Mouse (Mus musculus): Measurements from ENCODE around the gene Foxm1. TPM values are rescaled to one million over a fixed set of nuclear protein-coding genes. Genes with fewer than 3 reads are reported as not detected.

Gene Foxm1
- polyA plus RNA-seq, 1 experiment from 2014 or later: 24.3 TPM

DNA sequence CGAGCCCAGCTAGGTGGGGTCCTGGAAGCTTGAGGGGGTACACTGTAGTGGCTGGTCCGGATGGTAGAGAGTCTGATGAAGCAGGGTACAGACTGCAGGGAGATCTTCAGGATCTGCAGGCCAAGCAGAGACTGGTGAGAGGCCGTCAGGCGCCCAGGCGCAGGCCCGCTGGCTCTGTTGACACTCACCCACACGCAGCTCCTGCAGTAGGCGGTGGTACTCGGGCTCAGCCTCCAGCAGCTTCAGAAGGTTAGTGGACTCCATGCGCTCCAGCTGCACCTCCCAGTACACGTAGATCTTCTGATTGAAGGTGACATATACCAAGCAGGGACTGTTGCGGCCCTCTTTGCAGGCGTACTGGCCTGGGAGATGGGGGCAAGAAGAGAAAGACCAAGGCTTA is 47.5 kb downstream of the Foxm1 start:
- no peaks in the 10 kb centered on the region for H3K4me1 ChIP-seq (ENCODE audit: control insufficient read depth, insufficient read depth, low read length)
- H3K36me3 ChIP-seq (ENCODE audit: control insufficient read depth, insufficient read depth, low read length): peaks cover 27% of the 10 kb centered on the region
- H3K27ac ChIP-seq (ENCODE audit: low read length): no peak overlapping the region
- no peak overlapping the region for H3K4me2 ChIP-seq (ENCODE audit: low read depth, low read length)
- ATAC-seq (ENCODE audit: insufficient read depth, low FRiP score): no peak
- H3K9ac ChIP-seq (ENCODE audit: low read length): no peak overlapping the region
- no peak overlapping the region for H3K4me3 ChIP-seq (replicated peaks; ENCODE audit: low read length)
- H3K9me3 ChIP-seq (replicated peaks; ENCODE audit: control insufficient read depth, low read length): no peaks in the 10 kb centered on the region
- WGBS: 91% methylated on average over 13 of the region's 13 CpGs
- H3K27me3 ChIP-seq (ENCODE audit: control insufficient read depth, insufficient read depth, low read length): no peaks in the 10 kb centered on the region

DNA sequence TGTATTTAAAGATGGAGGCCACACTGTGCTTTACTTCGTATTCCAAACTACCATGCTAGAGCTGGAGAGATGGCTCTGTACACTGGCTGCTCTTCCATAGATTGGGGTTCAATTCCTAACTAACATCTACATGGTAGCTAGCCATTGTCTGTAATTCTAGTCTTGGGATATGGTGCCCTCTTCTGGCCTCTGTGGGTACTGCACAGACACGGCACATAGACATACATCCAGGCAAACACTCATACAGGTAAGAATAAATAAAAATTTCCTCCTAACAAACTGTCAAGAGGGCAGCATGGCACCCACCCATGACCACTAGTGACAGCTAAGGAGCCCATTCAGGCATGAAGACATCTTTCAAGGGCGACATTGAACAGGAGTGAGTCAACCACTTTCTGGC is 48.3 kb downstream of the Foxm1 start:
- WGBS: 15% methylated on average over 3 of the region's 3 CpGs
- H3K27ac ChIP-seq (ENCODE audit: low read length): no peak overlapping the region
- no peak overlapping the region for H3K9ac ChIP-seq (ENCODE audit: low read length)
- no peaks in the 10 kb centered on the region for H3K27me3 ChIP-seq (ENCODE audit: control insufficient read depth, insufficient read depth, low read length)
- H3K9me3 ChIP-seq (replicated peaks; ENCODE audit: control insufficient read depth, low read length): no peaks in the 10 kb centered on the region
- H3K4me1 ChIP-seq (ENCODE audit: control insufficient read depth, insufficient read depth, low read length): no peaks in the 10 kb centered on the region
- peak; percentile 22; the same call in 1 of the 2 replicates for ATAC-seq (ENCODE audit: insufficient read depth, low FRiP score)
- H3K36me3 ChIP-seq (ENCODE audit: control insufficient read depth, insufficient read depth, low read length): peaks cover 27% of the 10 kb centered on the region
- no peak overlapping the region for H3K4me3 ChIP-seq (replicated peaks; ENCODE audit: low read length)
- H3K4me2 ChIP-seq (ENCODE audit: low read depth, low read length): no peak overlapping the region

DNA sequence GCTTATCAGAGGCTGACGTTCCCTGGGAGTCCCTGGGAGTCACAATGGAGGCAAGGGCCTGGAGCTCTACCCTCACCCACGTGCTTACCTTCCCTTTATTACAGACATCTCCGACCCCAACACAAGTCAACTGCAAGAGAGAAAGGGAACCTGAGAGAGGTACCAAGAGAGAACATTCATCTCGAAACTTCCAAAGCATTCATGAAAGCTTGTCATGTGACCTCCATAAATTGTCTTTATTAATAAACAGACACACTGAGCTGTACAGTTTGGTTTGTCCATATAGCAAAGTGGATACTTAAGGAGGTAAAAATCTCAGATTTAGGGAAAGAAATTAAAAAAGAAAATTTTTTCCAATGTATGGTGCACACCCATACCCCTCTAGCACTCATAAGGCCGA is 53.4 kb downstream of the Foxm1 start:
- ATAC-seq (ENCODE audit: insufficient read depth, low FRiP score): no peak
- no peak overlapping the region for H3K9ac ChIP-seq (ENCODE audit: low read length)
- WGBS: 73% methylated on average over 5 of the region's 5 CpGs
- H3K4me3 ChIP-seq (replicated peaks; ENCODE audit: low read length): no peak overlapping the region
- no peaks in the 10 kb centered on the region for H3K9me3 ChIP-seq (replicated peaks; ENCODE audit: control insufficient read depth, low read length)
- H3K4me2 ChIP-seq (ENCODE audit: low read depth, low read length): no peak overlapping the region
- H3K4me1 ChIP-seq (ENCODE audit: control insufficient read depth, insufficient read depth, low read length): no peaks in the 10 kb centered on the region
- H3K27me3 ChIP-seq (ENCODE audit: control insufficient read depth, insufficient read depth, low read length): no peaks in the 10 kb centered on the region
- no peak overlapping the region for H3K27ac ChIP-seq (ENCODE audit: low read length)
- peaks cover 11% of the 10 kb centered on the region; the same call in 1 of the 2 replicates for H3K36me3 ChIP-seq (ENCODE audit: control insufficient read depth, insufficient read depth, low read length)

GRCm38 (mm10) chr6:128418076-128418475 is 55.3 kb downstream of the Foxm1 start:
- Histone ChIP-seq H3K9me3 (replicated peaks; ENCODE audit: control insufficient read depth, low read length) (no peaks in the 10 kb centered on the region), H3K27me3 (ENCODE audit: control insufficient read depth, insufficient read depth, low read length) (no peaks in the 10 kb centered on the region), H3K27ac (ENCODE audit: low read length) (no peak overlapping the region), H3K4me3 (replicated peaks; ENCODE audit: low read length) (no peak overlapping the region), H3K9ac (ENCODE audit: low read length) (no peak overlapping the region), H3K4me2 (ENCODE audit: low read depth, low read length) (no peak overlapping the region), H3K4me1 (ENCODE audit: control insufficient read depth, insufficient read depth, low read length) (no peaks in the 10 kb centered on the region), H3K36me3 (ENCODE audit: control insufficient read depth, insufficient read depth, low read length) (peaks cover 2% of the 10 kb centered on the region; the same call in 1 of the 2 replicates)
- no peak for ATAC-seq (ENCODE audit: insufficient read depth, low FRiP score)
- WGBS: 76% methylated on average over 1 of the region's 1 CpGs

GRCm38 (mm10) chr6:128421036-128421435 is 58.3 kb downstream of the Foxm1 start:
- H3K4me1 ChIP-seq (ENCODE audit: control insufficient read depth, insufficient read depth, low read length): peaks cover 3% of the 10 kb centered on the region; the same call in 1 of the 2 replicates
- H3K9ac ChIP-seq (ENCODE audit: low read length): no peak overlapping the region
- H3K9me3 ChIP-seq (replicated peaks; ENCODE audit: control insufficient read depth, low read length): no peaks in the 10 kb centered on the region
- H3K27me3 ChIP-seq (ENCODE audit: control insufficient read depth, insufficient read depth, low read length): no peaks in the 10 kb centered on the region
- peak overlapping the region; percentile 33; the same call in 1 of the 2 replicates for H3K27ac ChIP-seq (ENCODE audit: low read length)
- no peak for ATAC-seq (ENCODE audit: insufficient read depth, low FRiP score)
- no peak overlapping the region for H3K4me3 ChIP-seq (replicated peaks; ENCODE audit: low read length)
- H3K4me2 ChIP-seq (ENCODE audit: low read depth, low read length): no peak overlapping the region
- no peaks in the 10 kb centered on the region for H3K36me3 ChIP-seq (ENCODE audit: control insufficient read depth, insufficient read depth, low read length)
- 86% methylated on average over 2 of the region's 2 CpGs for WGBS

GRCm38 (mm10) chr6:128421480-128421879 is 58.7 kb downstream of the Foxm1 start:
- no peaks in the 10 kb centered on the region for H3K36me3 ChIP-seq (ENCODE audit: control insufficient read depth, insufficient read depth, low read length)
- H3K27ac ChIP-seq (ENCODE audit: low read length): peak overlapping the region; percentile 33; the same call in 1 of the 2 replicates
- 83% methylated on average over 3 of the region's 3 CpGs for WGBS
- H3K27me3 ChIP-seq (ENCODE audit: control insufficient read depth, insufficient read depth, low read length): no peaks in the 10 kb centered on the region
- peaks cover 3% of the 10 kb centered on the region; the same call in 1 of the 2 replicates for H3K4me1 ChIP-seq (ENCODE audit: control insufficient read depth, insufficient read depth, low read length)
- H3K4me2 ChIP-seq (ENCODE audit: low read depth, low read length): no peak overlapping the region
- H3K4me3 ChIP-seq (replicated peaks; ENCODE audit: low read length): no peak overlapping the region
- H3K9ac ChIP-seq (ENCODE audit: low read length): no peak overlapping the region
- H3K9me3 ChIP-seq (replicated peaks; ENCODE audit: control insufficient read depth, low read length): no peaks in the 10 kb centered on the region
- ATAC-seq (ENCODE audit: insufficient read depth, low FRiP score): no peak

GRCm38 (mm10) chr6:128423496-128424268 is 60.9 kb downstream of the Foxm1 start:
- Histone ChIP-seq H3K9me3 (replicated peaks; ENCODE audit: control insufficient read depth, low read length) (no peaks in the 10 kb centered on the region), H3K4me1 (ENCODE audit: control insufficient read depth, insufficient read depth, low read length) (peaks cover 3% of the 10 kb centered on the region; the same call in 1 of the 2 replicates), H3K36me3 (ENCODE audit: control insufficient read depth, insufficient read depth, low read length) (no peaks in the 10 kb centered on the region), H3K27me3 (ENCODE audit: control insufficient read depth, insufficient read depth, low read length) (no peaks in the 10 kb centered on the region), H3K9ac (ENCODE audit: low read length) (peak overlapping the region; percentile 90), H3K4me2 (ENCODE audit: low read depth, low read length) (peak overlapping the region; percentile 82), H3K27ac (ENCODE audit: low read length) (peak overlapping the region; percentile 97), H3K4me3 (replicated peaks; ENCODE audit: low read length) (peak overlapping the region; percentile 60)
- WGBS: 39% methylated on average over 15 of the region's 16 CpGs
- ATAC-seq (ENCODE audit: insufficient read depth, low FRiP score): 0 out of 2 replicates have a peak, but pooled peaks have one; percentile 24

GRCm38 (mm10) chr6:128424269-128425019 is 61.7 kb downstream of the Foxm1 start, which contains the start of gene Itfg2:
Gene Itfg2 (minus strand): TSS chr6:128424931.
- Histone ChIP-seq H3K4me2 (ENCODE audit: low read depth, low read length) (peak within 1 kb of the TSS; percentile 83), H3K27ac (ENCODE audit: low read length) (peak within 1 kb of the TSS; percentile 97), H3K27me3 (ENCODE audit: control insufficient read depth, insufficient read depth, low read length) (no peaks in the 10 kb centered on the region), H3K4me1 (ENCODE audit: control insufficient read depth, insufficient read depth, low read length) (peaks cover 3% of the 10 kb centered on the region; the same call in 1 of the 2 replicates), H3K9me3 (replicated peaks; ENCODE audit: control insufficient read depth, low read length) (no peaks in the 10 kb centered on the region), H3K36me3 (ENCODE audit: control insufficient read depth, insufficient read depth, low read length) (no peaks in the 10 kb centered on the region), H3K4me3 (replicated peaks; ENCODE audit: low read length) (peak within 1 kb of the TSS; percentile 60), H3K9ac (ENCODE audit: low read length) (peak within 1 kb of the TSS; percentile 90)
- WGBS: under 1% methylated on average over 42 of the region's 42 CpGs
- peak; percentile 97 for ATAC-seq (ENCODE audit: insufficient read depth, low FRiP score)

DNA sequence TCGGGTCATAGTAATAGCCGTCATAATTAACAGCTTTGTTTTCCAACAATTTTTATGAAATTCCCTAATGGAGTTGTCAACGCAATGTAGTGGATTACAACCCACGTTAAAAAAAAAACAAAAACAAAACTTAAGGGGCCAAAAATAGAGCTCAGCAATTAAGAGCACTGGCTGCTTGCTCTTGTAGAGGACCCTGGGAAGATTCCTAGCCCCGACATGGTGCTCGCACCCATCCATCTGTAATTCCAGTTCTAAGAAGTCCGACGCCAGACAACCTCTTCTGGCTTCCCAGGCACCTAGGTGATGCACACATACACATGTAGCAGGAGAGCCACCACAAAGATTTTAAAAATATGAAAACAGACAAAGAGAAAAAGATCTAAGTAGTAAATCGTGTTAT is 62.3 kb downstream of the Foxm1 start:
- Histone ChIP-seq H3K27ac (ENCODE audit: low read length) (peak overlapping the region; percentile 97), H3K4me3 (replicated peaks; ENCODE audit: low read length) (peak overlapping the region; percentile 60), H3K27me3 (ENCODE audit: control insufficient read depth, insufficient read depth, low read length) (no peaks in the 10 kb centered on the region), H3K4me2 (ENCODE audit: low read depth, low read length) (peak overlapping the region; percentile 83), H3K9me3 (replicated peaks; ENCODE audit: control insufficient read depth, low read length) (no peaks in the 10 kb centered on the region), H3K36me3 (ENCODE audit: control insufficient read depth, insufficient read depth, low read length) (peaks cover 4% of the 10 kb centered on the region; the same call in 1 of the 2 replicates), H3K9ac (ENCODE audit: low read length) (peak overlapping the region; percentile 90), H3K4me1 (ENCODE audit: control insufficient read depth, insufficient read depth, low read length) (peaks cover 3% of the 10 kb centered on the region; the same call in 1 of the 2 replicates)
- 18% methylated on average over 9 of the region's 9 CpGs for whole genome bisulfite sequencing
- no peak for ATAC-seq (ENCODE audit: insufficient read depth, low FRiP score)

Data from stomach, embryonic 16.5 days (tissue).